Mouse (Mus musculus): ENCODE measurements around the gene Sema4f. TPM values are rescaled to one million over a fixed set of nuclear protein-coding genes. Genes with fewer than 3 reads are reported as not detected.

Sema4f gene
- total and polyA plus RNA-seq, 3 experiments: 0.04 TPM; not detected in 2

DNA sequence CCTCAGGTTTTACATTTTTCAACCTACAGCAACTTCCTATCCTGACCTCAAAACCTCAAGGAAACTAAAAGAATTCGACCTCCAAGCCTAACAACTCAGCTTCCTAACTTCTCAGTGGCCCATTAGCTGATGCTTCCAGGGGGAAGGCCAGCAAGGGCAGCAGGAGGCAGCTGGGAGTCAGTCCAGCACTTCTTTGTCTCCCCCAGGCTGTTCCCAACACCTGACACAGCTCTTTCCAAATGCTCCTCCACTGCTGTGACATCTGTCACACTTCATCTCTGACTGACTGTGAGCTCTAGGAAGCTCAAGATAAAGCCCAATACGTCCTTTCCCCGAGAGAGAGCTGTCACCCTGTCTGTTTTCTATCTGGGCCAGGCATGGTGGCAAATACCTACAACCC lies 55.0 kb downstream of the Sema4f start:
- H3K27me3 ChIP-seq (replicated peaks): no peaks in the 10 kb centered on the region
- no peaks in the 10 kb centered on the region for H3K79me2 ChIP-seq (replicated peaks; ENCODE audit: control insufficient read depth, extremely low read depth, insufficient read depth, poor library complexity, severe bottlenecking)
- dilution Hi-C loops (cut with MboI; ENCODE audit: extremely low pct_ligation_motif_present, extremely low pct_unique_long_range_greater_than_20kb, low sequenced_read_pairs) (no loop called here), in situ Hi-C loops (cut with MboI; ENCODE audit: low pct_ligation_motif_present, low pct_unique_long_range_greater_than_20kb, low sequenced_read_pairs) (no loop called here)
- H3K36me3 ChIP-seq (replicated peaks in 1 of 2; ENCODE audit: control insufficient read depth in 1 of 2, insufficient read depth in 1 of 2, low read length in 1 of 2): no peaks in the 10 kb centered on the region
- no peak overlapping the region for H3K9ac ChIP-seq (ENCODE audit: insufficient read depth, low read depth)
- H3K4me3 ChIP-seq (replicated peaks in 1 of 3; ENCODE audit: low read depth in 2 of 3, low read length in 2 of 3, poor library complexity in 1 of 3): no peak overlapping the region
- no peaks in the 10 kb centered on the region for H3K9me3 ChIP-seq (replicated peaks; ENCODE audit: low read length)
- no peak overlapping the region for H3K27ac ChIP-seq (ENCODE audit: insufficient read depth, low read depth)
- H3K4me1 ChIP-seq (ENCODE audit: control insufficient read depth in 1 of 2, insufficient read depth in 2 of 2): peaks cover 3 to 9% of the 10 kb centered on the region in 2 experiments; a peak in 3 of 4 replicates
- DNase-seq (ENCODE audit: extremely low read depth): no peak
- no peak for TF ChIP-seq MXI1 (IDR thresholded peaks at IDR 0.05; ENCODE audit: low read depth, low read length)
- no peak for TF ChIP-seq RAD21 (IDR thresholded peaks at IDR 0.05; ENCODE audit: low read depth, low read length)
- TF ChIP-seq JUN (IDR thresholded peaks at IDR 0.05; ENCODE audit: insufficient read depth, low read depth, low read length): no peak
- no peak for TF ChIP-seq TBP (conservative IDR thresholded peaks at IDR 0.05; ENCODE audit: low read depth, low read length)
- no peak for TF ChIP-seq CTCF (conservative IDR thresholded peaks at IDR 0.05 in 1 of 2, IDR thresholded peaks at IDR 0.05 in 1 of 2; ENCODE audit: low read depth in 2 of 2, low read length in 2 of 2)
- no peak for TF ChIP-seq ZC3H11A (IDR thresholded peaks at IDR 0.05; ENCODE audit: low read depth, low read length)
- TF ChIP-seq TCF12 (IDR thresholded peaks at IDR 0.05; ENCODE audit: low read depth, low read length): no peak
- no peak for TF ChIP-seq ELF1 (IDR thresholded peaks at IDR 0.05; ENCODE audit: low read depth, low read length)
- no peak for TF ChIP-seq USF1 (IDR thresholded peaks at IDR 0.05; ENCODE audit: low read depth, low read length)
- no peak for TF ChIP-seq ZMIZ1 (IDR thresholded peaks at IDR 0.05; ENCODE audit: low read depth, low read length)
- TF ChIP-seq MAFK (IDR thresholded peaks at IDR 0.05; ENCODE audit: insufficient replicate concordance, low read length): no peak
- no peak for TF ChIP-seq KAT2A (IDR thresholded peaks at IDR 0.05; ENCODE audit: insufficient replicate concordance, low read length)
- no peak for TF ChIP-seq PAX5 (IDR thresholded peaks at IDR 0.05; ENCODE audit: low read length)
- no peak for TF ChIP-seq POLR2A (IDR thresholded peaks at IDR 0.05; ENCODE audit: low read depth, low read length)
- no peak for TF ChIP-seq HCFC1 (IDR thresholded peaks at IDR 0.05; ENCODE audit: low read depth, low read length)
- H3K4me2 ChIP-seq (ENCODE audit: insufficient read depth, low read depth, poor library complexity, severe bottlenecking): no peak overlapping the region

DNA sequence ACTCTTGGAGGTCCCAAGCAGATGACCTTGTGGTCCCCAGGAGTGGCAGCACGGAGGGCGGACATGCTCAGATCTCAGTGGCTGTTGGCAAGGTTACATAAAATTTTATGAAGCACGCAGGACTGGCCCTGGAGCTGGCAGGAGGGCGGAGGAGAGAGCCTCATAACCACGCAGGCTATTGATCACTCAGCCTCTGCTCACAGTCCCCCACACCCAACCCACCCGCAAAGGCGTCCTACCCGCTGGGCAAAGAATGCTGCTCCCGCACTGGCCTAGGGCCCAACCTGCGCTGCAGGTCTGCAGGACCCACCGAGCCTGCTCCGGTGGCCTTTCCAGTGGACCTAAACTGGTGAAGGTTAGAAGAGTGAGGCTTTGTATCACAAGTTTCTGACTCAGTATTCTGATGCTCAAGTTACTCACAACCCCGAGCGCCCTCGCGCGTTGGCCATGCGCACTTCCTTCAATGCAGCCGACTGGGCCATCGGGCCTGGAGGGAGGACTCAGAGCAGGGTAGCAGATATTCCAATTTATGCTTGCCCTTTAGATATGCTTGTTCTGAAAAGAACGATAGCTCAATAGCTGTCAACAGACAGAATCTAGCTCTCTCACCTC lies 58.0 kb downstream of the Sema4f start:
- H3K4me2 ChIP-seq (ENCODE audit: insufficient read depth, low read depth, poor library complexity, severe bottlenecking): no peak overlapping the region
- in situ Hi-C loops (cut with MboI; ENCODE audit: low pct_ligation_motif_present, low pct_unique_long_range_greater_than_20kb, low sequenced_read_pairs): no loop called here
- H3K27me3 ChIP-seq (replicated peaks): no peaks in the 10 kb centered on the region
- no peaks in the 10 kb centered on the region for H3K36me3 ChIP-seq (replicated peaks in 1 of 2; ENCODE audit: control insufficient read depth in 1 of 2, insufficient read depth in 1 of 2, low read length in 1 of 2)
- H3K27ac ChIP-seq (ENCODE audit: insufficient read depth, low read depth): no peak overlapping the region
- DNase-seq (ENCODE audit: extremely low read depth): no peak
- dilution Hi-C loops (cut with MboI; ENCODE audit: extremely low pct_ligation_motif_present, extremely low pct_unique_long_range_greater_than_20kb, low sequenced_read_pairs): no loop called here
- TF ChIP-seq POLR2A (IDR thresholded peaks at IDR 0.05; ENCODE audit: low read depth, low read length): no peak
- TF ChIP-seq ZKSCAN1 (IDR thresholded peaks at IDR 0.05; ENCODE audit: borderline replicate concordance, low read depth, low read length): no peak
- no peak for TF ChIP-seq GABPA (IDR thresholded peaks at IDR 0.05; ENCODE audit: insufficient replicate concordance, low read depth, low read length)
- peak in 1 of 2 experiments; percentile 9; a peak in 2 of 4 replicates for TF ChIP-seq CTCF (conservative IDR thresholded peaks at IDR 0.05 in 1 of 2, IDR thresholded peaks at IDR 0.05 in 1 of 2; ENCODE audit: low read depth in 2 of 2, low read length in 2 of 2)
- no peak for TF ChIP-seq NELFE (IDR thresholded peaks at IDR 0.05; ENCODE audit: low read depth, low read length)
- TF ChIP-seq CHD2 (IDR thresholded peaks at IDR 0.05; ENCODE audit: low read length): no peak
- H3K4me3 ChIP-seq (replicated peaks in 1 of 3; ENCODE audit: low read depth in 2 of 3, low read length in 2 of 3, poor library complexity in 1 of 3): no peak overlapping the region
- H3K9me3 ChIP-seq (replicated peaks; ENCODE audit: low read length): no peaks in the 10 kb centered on the region
- no peak overlapping the region for H3K9ac ChIP-seq (ENCODE audit: insufficient read depth, low read depth)
- no peaks in the 10 kb centered on the region for H3K79me2 ChIP-seq (replicated peaks; ENCODE audit: control insufficient read depth, extremely low read depth, insufficient read depth, poor library complexity, severe bottlenecking)
- peaks cover 3 to 9% of the 10 kb centered on the region in 2 experiments; a peak in 3 of 4 replicates for H3K4me1 ChIP-seq (ENCODE audit: control insufficient read depth in 1 of 2, insufficient read depth in 2 of 2)
